Mouse (Mus musculus) neural tube, embryonic 15.5 days (tissue): ENCODE data around the gene Dhx57. TPM values are rescaled to one million over a fixed set of nuclear protein-coding genes. Genes with fewer than 3 reads are reported as not detected.

Experiments used
- ATAC-seq: fragments of 200-750 bp; cut with Nextera tagmentation; 2 replicates; pipeline ENCODE4 v1.8.0; 2017; ENCODE audit warnings: mild to moderate bottlenecking, moderate TSS enrichment, moderate library complexity; ENCODE audit not compliant: low FRiP score
- H3K27ac ChIP-seq: fragments of 300-500 bp; sonication (generic); replicated peaks from 2 replicates; pipeline ENCODE4 v1.5.1; 2015; ENCODE audit warnings: mild to moderate bottlenecking, inconsistent platforms
- H3K27me3 ChIP-seq: fragments of 300-500 bp; sonication (generic); replicated peaks from 2 replicates; pipeline ENCODE4 v1.6.1; 2015; ENCODE audit warnings: inconsistent platforms
- H3K36me3 ChIP-seq: fragments of 300-500 bp; sonication (generic); 2 replicates; pipeline ENCODE4 v1.6.1; 2015; ENCODE audit warnings: inconsistent platforms
- H3K4me1 ChIP-seq: fragments of 300-500 bp; sonication (generic); 2 replicates; pipeline ENCODE4 v1.6.1; 2015; ENCODE audit warnings: inconsistent platforms
- H3K4me2 ChIP-seq: fragments of 300-500 bp; sonication (generic); 2 replicates; pipeline ENCODE4 v1.6.1; 2015; ENCODE audit warnings: inconsistent platforms, mild to moderate bottlenecking, moderate library complexity
- H3K4me3 ChIP-seq: fragments of 300-500 bp; sonication (generic); replicated peaks from 2 replicates; pipeline ENCODE4 v1.5.1; 2015; ENCODE audit warnings: mild to moderate bottlenecking, inconsistent platforms
- H3K9ac ChIP-seq: fragments of 300-500 bp; sonication (generic); replicated peaks from 2 replicates; pipeline ENCODE4 v1.6.1; 2015; ENCODE audit warnings: mild to moderate bottlenecking, inconsistent platforms
- H3K9me3 ChIP-seq: fragments of 300-500 bp; sonication (generic); replicated peaks from 2 replicates; pipeline ENCODE4 v1.6.1; 2016; ENCODE audit warnings: inconsistent platforms
- WGBS: fragments of 180-500 bp; shearing (Covaris S2); methylation state at CpG from one replicate; pipeline ENCODE4 v1.1.7; 2015; ENCODE audit warnings: mixed read lengths; 5-methylcytosine and 5-hydroxymethylcytosine counted together
- polyA plus RNA-seq: library from polyadenylated mRNA; unstranded; fragments of >200 nt; fragmentation: Nextera tagmentation; extraction: Ambion mirVana; gene quantifications from 2 replicates; pipeline ENCODE4 v1.2.1, GENCODE M21; 2015

Dhx57 gene
- polyA plus RNA-seq, result 43.0 and 50.5 TPM in 2 replicates

DNA sequence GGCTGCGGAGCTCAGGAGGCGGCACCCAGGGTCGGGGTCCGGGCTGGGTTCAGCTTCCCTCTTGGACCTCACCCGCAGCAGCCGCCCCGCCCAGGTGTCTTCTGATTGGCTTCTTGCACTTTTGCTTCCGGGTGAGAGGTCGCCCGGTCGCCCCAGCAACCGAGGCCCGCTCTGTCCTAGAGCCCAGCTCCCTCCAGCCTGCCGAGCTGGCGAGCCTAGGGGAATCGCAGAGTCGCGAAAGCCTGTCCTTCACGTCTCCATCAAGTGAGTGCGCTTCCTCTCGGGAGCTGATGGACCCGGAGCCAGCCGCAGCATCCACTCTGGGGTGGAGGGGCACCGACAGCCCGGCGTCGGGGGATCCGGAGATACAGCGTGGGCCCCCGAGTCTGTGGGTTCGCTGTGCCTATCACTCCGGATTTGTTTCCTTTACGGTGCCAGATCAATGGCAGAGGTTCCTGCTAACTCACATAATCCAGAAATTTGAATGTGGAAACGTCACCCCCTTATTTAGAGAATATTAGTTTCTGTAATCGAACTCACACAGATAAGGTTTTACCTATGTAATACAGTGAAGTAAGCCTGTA is at the start of gene Dhx57, which contains the start of gene Morn2:
Gene Dhx57, minus strand, starts transcription at position 403 of the 584 bp plus-strand sequence.
Gene Morn2, plus strand, starts transcription at position 130 of the 584 bp plus-strand sequence.
- H3K9me3 ChIP-seq, result no peaks in the 10 kb centered on the region
- peak within 1 kb of the TSS; percentile 95 for H3K9ac ChIP-seq
- H3K4me3 ChIP-seq, result peak within 1 kb of the TSS; percentile 85
- peak within 1 kb of the TSS; percentile 96 for H3K27ac ChIP-seq
- H3K27me3 ChIP-seq, result no peaks in the 10 kb centered on the region
- peak within 1 kb of the TSS; percentile 63 for H3K4me2 ChIP-seq
- peaks cover 12% of the 10 kb centered on the region for H3K4me1 ChIP-seq
- peak; percentile 98 for ATAC-seq
- WGBS, result under 1% methylated on average over 35 of the region's 35 CpGs
- H3K36me3 ChIP-seq, result no peaks in the 10 kb centered on the region

DNA sequence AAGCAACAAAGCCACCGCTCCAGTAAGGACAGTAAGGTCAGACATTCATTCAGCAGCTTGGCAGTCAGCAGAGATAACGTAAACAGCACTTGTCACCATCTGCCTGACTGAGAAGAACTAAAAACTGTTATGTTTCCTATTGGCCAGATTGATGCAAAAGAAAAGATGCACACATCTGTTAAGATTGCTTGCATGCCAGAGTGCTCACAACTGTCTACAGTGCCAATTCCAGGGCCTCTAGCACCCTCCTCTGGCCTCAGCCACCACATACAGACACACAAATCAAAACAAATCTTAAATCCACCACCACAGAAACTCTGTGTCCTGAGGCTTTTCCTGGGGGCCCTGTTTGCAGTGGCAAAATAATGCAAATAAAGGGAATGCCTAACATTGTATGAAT is 42.1 kb upstream of the Dhx57 start:
- WGBS, result 83% methylated on average over 2 of the region's 2 CpGs
- Histone ChIP-seq H3K27me3 (no peaks in the 10 kb centered on the region), H3K9ac (no peak overlapping the region), H3K9me3 (no peaks in the 10 kb centered on the region), H3K4me1 (no peaks in the 10 kb centered on the region), H3K4me2 (no peak overlapping the region), H3K27ac (no peak overlapping the region), H3K36me3 (no peaks in the 10 kb centered on the region), H3K4me3 (no peak overlapping the region)
- ATAC-seq, result no peak

DNA sequence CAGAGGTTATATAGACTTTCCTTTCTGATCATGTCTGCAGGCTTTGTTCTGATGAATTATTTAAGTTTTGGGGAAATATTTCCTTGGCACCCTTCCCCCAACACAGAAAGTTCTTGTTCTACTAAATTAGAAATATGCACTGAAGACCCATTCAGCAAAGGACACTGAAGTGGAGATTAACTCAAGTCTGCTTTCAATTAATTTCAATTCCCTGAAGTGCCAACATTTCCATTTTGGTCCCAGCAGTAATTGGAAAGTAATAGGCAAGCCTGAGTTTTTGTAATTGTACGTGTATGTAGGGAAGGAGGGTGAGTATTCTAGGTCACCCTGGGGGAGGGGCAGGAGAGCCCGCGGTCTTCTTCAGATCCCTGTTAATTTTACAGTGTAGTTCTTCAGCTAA is 36.2 kb upstream of the Dhx57 start:
- WGBS, result 65% methylated on average over 3 of the region's 3 CpGs
- no peak overlapping the region for H3K27ac ChIP-seq
- no peak for ATAC-seq

DNA sequence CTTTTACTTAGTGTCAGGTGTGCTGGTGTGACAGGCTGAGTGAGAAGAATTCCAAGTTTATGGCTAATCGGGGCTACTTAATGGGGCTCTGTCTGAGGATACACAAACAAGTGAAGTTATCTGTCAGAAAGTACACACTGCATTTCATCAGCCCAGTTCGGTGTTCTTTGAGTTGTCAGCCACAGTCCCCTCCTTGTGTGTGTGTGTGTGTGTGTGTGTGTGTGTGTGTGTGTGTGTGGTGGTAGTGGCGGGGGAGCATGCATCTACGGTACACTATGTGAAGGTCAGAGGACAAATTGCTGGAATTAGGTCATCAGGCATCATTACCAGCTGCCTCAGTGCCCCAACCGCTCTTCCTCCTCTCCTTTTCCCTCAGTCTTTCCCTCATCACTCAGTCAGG is 35.2 kb upstream of the Dhx57 start:
- 88% methylated on average over 5 of the region's 5 CpGs for WGBS
- ATAC-seq, result no peak

More for the DNA sequence above, 36.2 kb upstream of the Dhx57 start:
- Histone ChIP-seq H3K4me1 (no peaks in the 10 kb centered on the region), H3K9me3 (no peaks in the 10 kb centered on the region), H3K4me3 (no peak overlapping the region), H3K4me2 (no peak overlapping the region), H3K9ac (no peak overlapping the region), H3K36me3 (no peaks in the 10 kb centered on the region), H3K27me3 (no peaks in the 10 kb centered on the region)

DNA sequence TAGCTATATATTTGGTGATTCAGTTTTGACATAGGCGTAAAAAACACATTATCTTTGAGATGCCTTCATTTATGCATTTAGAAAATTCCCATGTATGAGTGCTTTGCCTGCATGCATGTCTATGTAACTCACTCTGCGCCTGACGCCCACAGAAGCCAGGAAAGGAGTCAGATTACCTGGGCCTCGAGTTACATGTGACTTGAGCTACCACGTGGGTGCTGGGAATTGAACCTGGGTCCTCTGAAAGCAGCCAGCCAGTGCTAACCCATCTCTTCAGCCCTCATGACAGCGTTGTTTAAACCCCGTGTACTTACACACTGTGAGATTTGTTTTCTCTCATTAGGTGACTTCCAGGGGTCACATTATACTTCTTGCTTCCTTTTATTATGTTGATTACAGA is 34.2 kb upstream of the Dhx57 start:
- Histone ChIP-seq H3K27me3 (no peaks in the 10 kb centered on the region), H3K4me2 (no peak overlapping the region), H3K27ac (no peak overlapping the region), H3K9me3 (no peaks in the 10 kb centered on the region), H3K36me3 (no peaks in the 10 kb centered on the region), H3K4me1 (no peaks in the 10 kb centered on the region), H3K9ac (no peak overlapping the region), H3K4me3 (no peak overlapping the region)
- ATAC-seq, result no peak
- 85% methylated on average over 7 of the region's 7 CpGs for WGBS

More for the DNA sequence above, 35.2 kb upstream of the Dhx57 start:
- no peaks in the 10 kb centered on the region for H3K4me1 ChIP-seq
- no peak overlapping the region for H3K4me3 ChIP-seq
- no peaks in the 10 kb centered on the region for H3K36me3 ChIP-seq
- H3K9ac ChIP-seq, result no peak overlapping the region
- no peaks in the 10 kb centered on the region for H3K9me3 ChIP-seq
- H3K27ac ChIP-seq, result no peak overlapping the region
- no peak overlapping the region for H3K4me2 ChIP-seq
- no peaks in the 10 kb centered on the region for H3K27me3 ChIP-seq

DNA sequence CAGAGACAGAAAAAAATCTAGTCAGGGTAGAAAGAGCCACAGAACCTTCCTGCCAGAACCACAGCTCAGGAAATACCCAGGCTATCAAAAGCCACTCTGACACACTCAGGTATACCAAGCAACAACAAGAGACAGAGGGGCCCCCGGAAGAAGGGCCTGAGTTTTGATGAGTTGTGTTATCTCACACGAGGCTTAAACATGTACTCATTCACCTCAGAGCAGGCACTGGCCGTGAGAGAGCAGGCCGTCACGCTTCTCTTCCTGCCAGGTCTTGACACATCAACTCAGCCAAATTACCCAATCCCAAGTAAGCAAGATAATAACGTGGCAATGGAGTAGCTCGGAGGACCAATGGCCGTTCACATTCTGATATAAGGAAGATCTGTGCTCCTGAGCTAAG is 33.4 kb upstream of the Dhx57 start:
- Histone ChIP-seq H3K9me3 (no peaks in the 10 kb centered on the region), H3K27ac (no peak overlapping the region), H3K9ac (no peak overlapping the region), H3K27me3 (no peaks in the 10 kb centered on the region), H3K36me3 (no peaks in the 10 kb centered on the region), H3K4me3 (no peak overlapping the region), H3K4me1 (no peaks in the 10 kb centered on the region), H3K4me2 (no peak overlapping the region)
- 79% methylated on average over 8 of the region's 8 CpGs for WGBS
- no peak for ATAC-seq

DNA sequence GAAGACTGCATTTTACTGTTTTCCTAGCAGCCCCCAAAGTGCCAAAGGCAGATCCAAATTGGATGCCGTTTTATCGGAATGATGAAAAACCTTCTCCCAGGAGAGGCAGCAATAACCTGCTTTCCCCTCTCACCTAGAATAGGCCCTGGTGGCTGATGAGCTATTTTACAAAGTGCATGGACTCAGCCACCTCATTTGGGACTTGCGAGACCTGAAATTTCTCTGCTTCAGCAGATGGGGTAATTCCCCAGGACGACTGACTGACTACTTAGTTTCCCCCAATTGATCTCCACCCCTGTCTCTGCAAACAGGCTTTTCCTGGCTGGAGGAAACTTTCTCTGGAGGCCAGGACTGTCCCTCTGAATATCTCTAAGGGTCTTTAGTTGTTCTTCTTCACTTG is 32.7 kb upstream of the Dhx57 start:
- no peaks in the 10 kb centered on the region for H3K9me3 ChIP-seq
- H3K9ac ChIP-seq, result no peak overlapping the region
- no peaks in the 10 kb centered on the region for H3K27me3 ChIP-seq
- no peak overlapping the region for H3K27ac ChIP-seq
- H3K4me3 ChIP-seq, result no peak overlapping the region
- no peaks in the 10 kb centered on the region for H3K36me3 ChIP-seq
- H3K4me2 ChIP-seq, result no peak overlapping the region
- H3K4me1 ChIP-seq, result no peaks in the 10 kb centered on the region
- 70% methylated on average over 4 of the region's 4 CpGs for WGBS
- ATAC-seq, result no peak

DNA sequence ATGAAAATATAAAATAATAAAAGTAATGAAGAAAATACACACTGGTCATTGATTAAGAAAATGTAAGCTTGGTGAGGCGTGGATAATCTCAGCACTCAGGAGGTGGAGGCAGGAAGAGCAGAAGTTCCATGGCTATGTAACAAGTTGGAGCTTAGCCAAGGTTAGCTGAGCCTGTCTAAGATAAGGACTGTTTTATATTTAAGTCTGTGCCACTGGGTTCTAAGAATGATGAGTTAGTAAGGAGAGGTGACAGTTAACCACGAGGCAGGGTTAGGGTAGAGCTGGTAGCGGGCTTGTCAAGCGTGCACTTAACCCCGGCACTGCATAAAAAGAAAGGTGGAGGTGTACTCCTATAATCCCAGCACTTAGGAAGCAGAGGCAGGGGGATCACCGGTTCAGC is 32.0 kb upstream of the Dhx57 start:
- Histone ChIP-seq H3K4me2 (no peak overlapping the region), H3K4me1 (no peaks in the 10 kb centered on the region), H3K27me3 (no peaks in the 10 kb centered on the region), H3K27ac (no peak overlapping the region), H3K9ac (no peak overlapping the region), H3K36me3 (no peaks in the 10 kb centered on the region), H3K9me3 (no peaks in the 10 kb centered on the region), H3K4me3 (no peak overlapping the region)
- 93% methylated on average over 6 of the region's 6 CpGs for WGBS
- no peak for ATAC-seq

DNA sequence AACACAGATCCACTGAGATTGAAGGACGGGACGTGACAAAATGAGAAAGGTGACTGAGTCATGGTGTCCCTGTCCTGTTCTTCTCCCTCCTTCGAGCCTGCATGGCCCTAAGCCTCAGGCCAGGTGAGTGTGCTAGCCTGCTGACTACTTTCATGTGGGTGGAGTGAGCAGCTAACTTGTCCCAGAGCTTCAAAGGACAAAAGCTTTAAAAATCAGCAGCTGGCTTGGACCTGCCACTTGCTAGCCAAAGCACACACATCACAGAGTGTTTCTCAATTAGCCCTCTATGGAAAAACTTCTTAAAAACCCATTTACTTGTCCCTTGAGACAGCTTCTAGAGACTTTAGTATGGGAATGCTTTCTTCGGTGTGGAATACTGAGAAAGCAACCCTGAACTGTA is 22.1 kb upstream of the Dhx57 start:
- H3K27me3 ChIP-seq, result no peaks in the 10 kb centered on the region
- no peak overlapping the region for H3K27ac ChIP-seq
- no peak for ATAC-seq
- H3K36me3 ChIP-seq, result no peaks in the 10 kb centered on the region
- no peak overlapping the region for H3K9ac ChIP-seq
- WGBS, result 79% methylated on average over 4 of the region's 4 CpGs
- H3K4me2 ChIP-seq, result no peak overlapping the region
- H3K4me1 ChIP-seq, result peaks cover 8% of the 10 kb centered on the region; the same call in 1 of the 2 replicates
- H3K4me3 ChIP-seq, result no peak overlapping the region
- H3K9me3 ChIP-seq, result no peaks in the 10 kb centered on the region

DNA sequence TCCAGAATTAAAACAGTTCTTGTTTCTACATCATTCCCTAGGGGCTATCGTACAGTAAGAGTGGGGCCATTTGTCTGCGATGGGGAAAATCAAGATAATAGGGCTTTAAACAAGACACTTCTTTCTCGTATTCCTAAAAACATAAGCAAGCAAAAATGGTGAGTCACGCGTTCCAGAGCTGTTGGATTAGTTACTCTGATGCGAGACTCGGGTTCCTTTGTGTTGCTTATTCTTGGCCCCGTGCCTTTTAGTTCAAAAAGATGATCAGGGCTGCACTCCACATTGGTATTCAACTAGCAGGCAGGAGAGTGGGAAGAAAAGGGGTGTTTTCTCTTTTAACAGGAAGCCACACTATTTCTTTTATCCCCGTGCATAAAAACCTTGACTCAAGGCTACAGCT is 21.5 kb upstream of the Dhx57 start:
- H3K4me2 ChIP-seq, result no peak overlapping the region
- no peak for ATAC-seq
- H3K9ac ChIP-seq, result no peak overlapping the region
- H3K4me1 ChIP-seq, result peaks cover 8% of the 10 kb centered on the region; the same call in 1 of the 2 replicates
- 50% methylated on average over 9 of the region's 9 CpGs for WGBS
- no peaks in the 10 kb centered on the region for H3K9me3 ChIP-seq
- no peaks in the 10 kb centered on the region for H3K27me3 ChIP-seq
- H3K36me3 ChIP-seq, result no peaks in the 10 kb centered on the region
- H3K4me3 ChIP-seq, result no peak overlapping the region
- no peak overlapping the region for H3K27ac ChIP-seq

DNA sequence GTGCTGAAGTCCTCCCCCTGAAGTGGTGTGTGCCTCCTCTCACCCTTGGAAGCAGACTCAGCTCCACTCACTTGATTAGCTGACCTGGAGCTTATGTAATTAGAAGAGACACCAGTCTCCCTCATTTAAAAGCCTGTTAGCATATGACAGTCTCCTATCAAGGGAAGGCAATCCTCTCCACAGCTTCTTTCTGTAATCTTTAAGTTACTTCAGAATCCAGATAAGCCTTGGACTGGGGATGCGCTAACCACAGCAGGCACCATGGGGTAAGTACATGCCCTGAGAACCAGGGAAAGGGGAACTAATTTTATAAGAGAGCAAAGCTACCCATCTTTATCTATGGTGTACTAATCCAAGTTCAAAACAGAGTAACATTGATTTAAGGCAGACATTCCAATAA is 17.0 kb upstream of the Dhx57 start, which contains the start of gene Arhgef33:
Gene Arhgef33, plus strand, starts transcription at position 157 of the 400 bp plus-strand sequence.
- Histone ChIP-seq H3K9me3 (no peaks in the 10 kb centered on the region), H3K4me1 (peaks cover 8% of the 10 kb centered on the region; the same call in 1 of the 2 replicates), H3K9ac (no peak within 1 kb of the TSS), H3K4me3 (no peak within 1 kb of the TSS), H3K27ac (no peak within 1 kb of the TSS), H3K4me2 (no peak within 1 kb of the TSS), H3K27me3 (no peaks in the 10 kb centered on the region), H3K36me3 (no peaks in the 10 kb centered on the region)
- ATAC-seq, result no peak
- WGBS, result 89% methylated on average over 1 of the region's 1 CpGs

DNA sequence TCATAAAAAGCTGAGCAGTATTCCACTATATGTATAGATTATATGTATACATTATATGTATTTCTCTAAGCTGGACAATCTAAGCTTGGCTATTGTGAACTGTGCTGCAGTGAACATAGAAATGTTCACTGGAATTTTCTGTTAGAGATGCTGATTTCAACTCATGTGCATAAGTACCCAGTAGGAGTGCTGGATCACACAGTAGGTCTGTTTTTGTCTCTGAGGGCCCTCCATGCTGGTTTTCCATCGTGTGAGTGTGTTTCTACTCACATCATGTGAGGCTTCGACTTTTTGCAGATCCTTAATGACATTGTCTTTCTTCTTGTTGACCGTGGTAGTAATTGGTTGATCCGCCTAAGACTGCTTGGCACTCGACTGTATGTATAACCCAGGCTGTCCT is 8.6 kb upstream of the Dhx57 start:
- Histone ChIP-seq H3K27ac (no peak overlapping the region), H3K9me3 (no peaks in the 10 kb centered on the region), H3K4me3 (no peak overlapping the region), H3K36me3 (no peaks in the 10 kb centered on the region), H3K27me3 (no peaks in the 10 kb centered on the region), H3K4me2 (no peak overlapping the region), H3K9ac (no peak overlapping the region), H3K4me1 (no peaks in the 10 kb centered on the region)
- ATAC-seq, result no peak
- WGBS, result 93% methylated on average over 5 of the region's 5 CpGs
